Mouse (Mus musculus) thymus, adult 2 months (tissue): ENCODE measurements around the gene Gm20696. TPM values are rescaled to one million over a fixed set of nuclear protein-coding genes. Genes with fewer than 3 reads are reported as not detected.

Source experiments
- DNase-seq: peaks from one replicate; pipeline ENCODE4 v3.0.0; 2021
- H3K27ac ChIP-seq: fragments of 200-500 bp; 2 replicates; pipeline ENCODE4 v1.5.1; 2012; ENCODE audit warnings: low read length, control low read depth; ENCODE audit not compliant: control insufficient read depth, insufficient read depth
- H3K27me3 ChIP-seq: fragments of 200-500 bp; 2 replicates; pipeline ENCODE4 v1.6.1; 2012; ENCODE audit warnings: mild to moderate bottlenecking, low read length, moderate library complexity, mixed read lengths; ENCODE audit not compliant: control insufficient read depth, insufficient read depth
- H3K36me3 ChIP-seq: fragments of 200-500 bp; 2 replicates; pipeline ENCODE4 v1.6.1; 2012; ENCODE audit warnings: mild to moderate bottlenecking, low read length, moderate library complexity; ENCODE audit not compliant: control insufficient read depth, insufficient read depth
- H3K4me1 ChIP-seq: fragments of 200-500 bp; replicated peaks from 2 replicates; pipeline ENCODE4 v1.6.1; 2012; ENCODE audit warnings: low read length; ENCODE audit not compliant: control insufficient read depth, insufficient read depth
- H3K4me3 ChIP-seq: fragments of 200-500 bp; 2 replicates; pipeline ENCODE4 v1.5.1; 2012; ENCODE audit warnings: mild to moderate bottlenecking, low read length, control low read depth, moderate library complexity; ENCODE audit not compliant: control insufficient read depth, insufficient read depth
- CTCF ChIP-seq: fragments of 200-500 bp; IDR thresholded peaks from 2 replicates; pipeline ENCODE4 v1.5.1; 2012; ENCODE audit warnings: mild to moderate bottlenecking, control low read depth, low read length, moderate library complexity, borderline replicate concordance; ENCODE audit not compliant: control insufficient read depth, poor library complexity, insufficient read depth; ENCODE audit errors: extremely low read depth
- POLR2A ChIP-seq: fragments of 200-500 bp; IDR thresholded peaks from 2 replicates; pipeline ENCODE4 v1.6.1; 2012; ENCODE audit warnings: mild to moderate bottlenecking, low read length, control low read depth, moderate library complexity; ENCODE audit not compliant: control insufficient read depth, poor library complexity, insufficient read depth; ENCODE audit errors: extremely low read depth
- WGBS: fragments of 180-500 bp; shearing (Covaris S2); methylation state at CpG from one replicate; pipeline ENCODE4 v1.1.7; 2018; 5-methylcytosine and 5-hydroxymethylcytosine counted together
- polyA plus RNA-seq: library from polyadenylated mRNA; depleted of rRNA; stranded (reverse); fragments of >200 nt; gene quantifications from 2 replicates; pipeline ENCODE4 v1.2.3, GENCODE M21; 2012

The Gm20696 gene
- polyA plus RNA-seq, 1 experiment: 3.3 TPM

- Histone ChIP-seq H3K4me1 (peaks cover 18% of the 10 kb centered on the region), H3K36me3 (no peaks in the 10 kb centered on the region), H3K27ac (no peak overlapping the region), H3K4me3 (no peak overlapping the region), H3K27me3 (no peaks in the 10 kb centered on the region)
- no peak for TF ChIP-seq POLR2A
- no peak for TF ChIP-seq CTCF
- 82% methylated on average over 3 of the region's 3 CpGs for WGBS
- DNase-seq: no peak
Measured at GRCm38 (mm10) chr6:99342416-99342815, 324.2 kb downstream of the Gm20696 start.

- H3K4me1 ChIP-seq: peaks cover 18% of the 10 kb centered on the region
- H3K36me3 ChIP-seq: no peaks in the 10 kb centered on the region
- no peak overlapping the region for H3K27ac ChIP-seq
- no peak overlapping the region for H3K4me3 ChIP-seq
- DNase-seq: no peak
- 96% methylated on average over 4 of the region's 4 CpGs for WGBS
- no peaks in the 10 kb centered on the region for H3K27me3 ChIP-seq
- TF ChIP-seq POLR2A: no peak
- TF ChIP-seq CTCF: no peak
Measured at GRCm38 (mm10) chr6:99340902-99341301, 325.7 kb downstream of the Gm20696 start.

DNA sequence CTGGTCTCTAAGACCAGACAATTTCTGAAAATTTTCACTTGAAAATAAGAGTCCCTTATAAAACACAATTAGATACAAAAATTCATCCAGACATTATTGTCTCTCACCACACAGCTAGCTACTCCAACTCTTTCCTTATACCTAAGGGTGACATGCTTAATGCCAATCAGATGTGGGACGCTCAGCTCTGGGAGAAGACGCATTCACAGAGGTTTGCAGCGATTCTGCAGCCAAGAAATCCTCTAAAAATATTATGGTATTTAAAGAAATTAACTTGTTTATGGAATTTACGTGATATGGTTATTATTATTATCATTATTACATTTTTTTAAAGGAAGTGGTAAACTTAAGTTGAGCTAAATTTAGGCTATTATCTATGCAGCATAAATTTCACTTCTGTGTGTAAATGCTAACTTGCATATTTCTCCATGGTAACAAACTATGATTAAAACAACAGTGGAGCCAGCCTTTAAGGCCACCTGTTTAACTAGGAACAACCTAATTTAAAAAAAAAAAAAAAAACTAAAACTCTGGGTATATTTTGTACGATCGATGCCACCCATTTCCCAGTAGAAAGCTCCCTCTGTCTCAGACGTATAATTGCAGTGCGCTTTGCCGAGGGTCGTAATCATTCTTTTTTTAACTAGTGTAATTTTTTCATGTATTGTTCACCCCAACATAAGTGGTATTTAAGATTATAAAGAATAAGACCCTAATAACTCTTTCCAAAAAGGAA lies 326.4 kb downstream of the Gm20696 start:
- 88% methylated on average over 10 of the region's 10 CpGs for WGBS
- H3K36me3 ChIP-seq: no peaks in the 10 kb centered on the region
- TF ChIP-seq CTCF (no peak), POLR2A (no peak)
- no peak overlapping the region for H3K4me3 ChIP-seq
- peaks cover 18% of the 10 kb centered on the region for H3K4me1 ChIP-seq
- no peak for DNase-seq
- no peaks in the 10 kb centered on the region for H3K27me3 ChIP-seq
- H3K27ac ChIP-seq: no peak overlapping the region

DNA sequence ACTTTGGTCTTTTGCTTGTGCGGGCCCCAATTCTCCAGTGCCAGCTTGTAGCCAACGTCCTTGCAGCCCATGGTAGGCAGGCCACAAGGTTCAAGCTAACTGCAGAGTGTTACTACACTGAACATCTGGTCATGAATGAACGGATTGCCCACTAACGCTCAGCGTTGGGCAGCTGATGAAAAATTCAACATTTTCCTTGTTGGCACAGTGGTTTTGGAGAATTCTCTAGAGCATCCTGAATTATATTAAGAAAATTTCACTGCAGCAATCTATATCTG lies 327.3 kb downstream of the Gm20696 start:
- Histone ChIP-seq H3K27ac (no peak overlapping the region), H3K27me3 (no peaks in the 10 kb centered on the region), H3K4me3 (no peak overlapping the region), H3K36me3 (no peaks in the 10 kb centered on the region), H3K4me1 (peaks cover 18% of the 10 kb centered on the region)
- no peak for TF ChIP-seq POLR2A
- no peak for TF ChIP-seq CTCF
- 20% methylated on average over 5 of the region's 5 CpGs for WGBS
- DNase-seq: no peak

GRCm38 (mm10) chr6:99338593-99339342 lies 327.8 kb downstream of the Gm20696 start:
- H3K27ac ChIP-seq: no peak overlapping the region
- no peak for TF ChIP-seq POLR2A
- no peak for TF ChIP-seq CTCF
- no peak overlapping the region for H3K4me3 ChIP-seq
- H3K4me1 ChIP-seq: peaks cover 18% of the 10 kb centered on the region
- DNase-seq: no peak
- no peaks in the 10 kb centered on the region for H3K27me3 ChIP-seq
- no peaks in the 10 kb centered on the region for H3K36me3 ChIP-seq
- WGBS: 56% methylated on average over 9 of the region's 9 CpGs

DNA sequence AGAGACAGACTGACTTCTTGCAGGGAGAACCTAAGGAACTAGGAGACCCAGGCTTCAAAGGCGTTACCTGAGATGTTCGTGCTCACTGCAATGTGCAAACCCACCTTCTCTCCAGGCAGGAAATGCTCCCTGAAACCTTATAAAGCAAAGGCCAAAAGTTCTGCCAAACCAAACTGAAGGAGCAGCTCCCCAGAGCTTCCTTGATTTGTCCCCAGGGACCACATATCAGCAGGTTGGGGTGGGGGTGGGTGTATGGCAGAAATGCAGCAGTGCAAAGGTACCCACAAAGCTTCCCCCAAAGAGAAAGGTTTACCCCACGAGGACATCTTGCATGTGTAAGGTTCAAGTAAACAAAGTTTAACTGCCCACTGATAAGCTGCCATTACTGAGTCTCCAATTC lies 328.4 kb downstream of the Gm20696 start:
- no peak overlapping the region for H3K4me3 ChIP-seq
- H3K4me1 ChIP-seq: peaks cover 18% of the 10 kb centered on the region
- TF ChIP-seq POLR2A (no peak), CTCF (no peak)
- DNase-seq: no peak
- no peak overlapping the region for H3K27ac ChIP-seq
- H3K36me3 ChIP-seq: no peaks in the 10 kb centered on the region
- no peaks in the 10 kb centered on the region for H3K27me3 ChIP-seq
- WGBS: 32% methylated on average over 3 of the region's 3 CpGs
